Mouse (Mus musculus) heart, embryonic 14.5 days (tissue): ENCODE measurements around the gene Grm7. TPM values are rescaled to one million over a fixed set of nuclear protein-coding genes. Genes with fewer than 3 reads are reported as not detected.

Experiments used
- ATAC-seq: fragments of 200-750 bp; cut with Nextera tagmentation; 2 replicates; pipeline ENCODE4 v1.8.0; 2017; ENCODE audit warnings: low read depth, moderate TSS enrichment; ENCODE audit not compliant: insufficient number of reproducible peaks, insufficient read depth, low FRiP score
- H3K27ac ChIP-seq, 2 experiments: fragments of 200-500 bp in 1 of 2; fragments of 300-500 bp in 1 of 2; sonication (generic) in 1 of 2; replicated peaks in 1 of 2; 2 replicates each; pipeline ENCODE4 v1.5.1; 2012 to 2014; ENCODE audit warnings: low read depth in 2 of 2, low read length in 2 of 2, control low read depth in 1 of 2, mild to moderate bottlenecking in 1 of 2, mixed read lengths in 1 of 2; ENCODE audit not compliant: control insufficient read depth in 1 of 2, insufficient read depth in 1 of 2
- H3K27me3 ChIP-seq: fragments of 300-500 bp; sonication (generic); 2 replicates; pipeline ENCODE4 v1.6.1; 2014; ENCODE audit warnings: mild to moderate bottlenecking, low read length, control low read depth; ENCODE audit not compliant: control insufficient read depth, insufficient read depth
- H3K36me3 ChIP-seq: fragments of 300-500 bp; sonication (generic); 2 replicates; pipeline ENCODE4 v1.6.1; 2014; ENCODE audit warnings: mild to moderate bottlenecking, control low read depth, low read length, mixed read lengths; ENCODE audit not compliant: control insufficient read depth, insufficient read depth
- H3K4me1 ChIP-seq, 2 experiments: fragments of 200-500 bp in 1 of 2; fragments of 300-500 bp in 1 of 2; sonication (generic) in 1 of 2; 2 replicates each; pipeline ENCODE4 v1.6.1; 2012 to 2014; ENCODE audit warnings: low read length in 2 of 2, control low read depth in 1 of 2, mixed read lengths in 1 of 2; ENCODE audit not compliant: control insufficient read depth in 2 of 2, insufficient read depth in 2 of 2
- H3K4me2 ChIP-seq: fragments of 300-500 bp; sonication (generic); 2 replicates; pipeline ENCODE4 v1.6.1; 2014; ENCODE audit warnings: mild to moderate bottlenecking, low read length
- H3K4me3 ChIP-seq, 2 experiments: fragments of 200-500 bp in 1 of 2; fragments of 300-500 bp in 1 of 2; sonication (generic) in 1 of 2; 2 replicates each; pipeline ENCODE4 v1.5.1; 2012 to 2014; ENCODE audit warnings: low read length in 2 of 2, mild to moderate bottlenecking in 2 of 2, control low read depth in 1 of 2, low read depth in 1 of 2, moderate library complexity in 1 of 2; ENCODE audit not compliant: control insufficient read depth in 1 of 2, insufficient read depth in 1 of 2
- H3K9ac ChIP-seq: fragments of 300-500 bp; sonication (generic); 2 replicates; pipeline ENCODE4 v1.6.1; 2014; ENCODE audit warnings: mild to moderate bottlenecking, low read length
- H3K9me3 ChIP-seq: fragments of 300-500 bp; sonication (generic); 2 replicates; pipeline ENCODE4 v1.6.1; 2016; ENCODE audit warnings: low read length, control low read depth; ENCODE audit not compliant: control insufficient read depth
- WGBS: fragments of 180-500 bp; shearing (Covaris S2); extraction: QIAGEN DNeasy Blood & Tissue Kit; methylation state at CpG from one replicate; pipeline ENCODE4 v1.1.7; 2014; 5-methylcytosine and 5-hydroxymethylcytosine counted together
- polyA plus RNA-seq: library from polyadenylated mRNA; unstranded; fragments of >200 nt; fragmentation: Nextera tagmentation; extraction: Ambion mirVana; gene quantifications from 2 replicates; pipeline ENCODE4 v1.2.1, GENCODE M21; 2014

Grm7 gene
- polyA plus RNA-seq, 1 experiment from 2014 or later, result 0.73 TPM

DNA sequence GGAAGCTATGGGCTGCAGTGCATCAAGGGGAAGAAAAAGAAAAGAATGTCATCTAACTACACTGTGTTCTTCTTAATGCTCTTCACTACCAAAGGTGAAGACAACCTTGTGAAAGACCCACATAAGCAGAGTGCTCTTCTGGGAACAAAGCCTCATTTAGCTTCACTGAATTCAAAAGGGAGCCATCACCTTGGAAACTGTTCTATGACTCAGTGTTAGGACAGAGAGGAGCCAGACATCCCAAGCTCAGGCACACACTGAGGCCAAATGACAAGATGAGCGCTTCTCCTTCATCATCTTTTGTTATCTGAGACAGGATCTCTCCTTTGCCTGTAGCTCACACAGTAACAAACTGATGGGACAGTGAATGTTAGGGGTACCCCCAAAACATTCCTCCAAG is 45.6 kb downstream of the Grm7 start:
- Histone ChIP-seq H3K27ac (no peak overlapping the region), H3K36me3 (no peaks in the 10 kb centered on the region), H3K27me3 (no peaks in the 10 kb centered on the region), H3K4me3 (no peak overlapping the region), H3K4me2 (no peak overlapping the region), H3K9me3 (no peaks in the 10 kb centered on the region), H3K9ac (no peak overlapping the region), H3K4me1 (no peaks in the 10 kb centered on the region)
- no peak for ATAC-seq
- 60% methylated on average over 1 of the region's 1 CpGs for WGBS

DNA sequence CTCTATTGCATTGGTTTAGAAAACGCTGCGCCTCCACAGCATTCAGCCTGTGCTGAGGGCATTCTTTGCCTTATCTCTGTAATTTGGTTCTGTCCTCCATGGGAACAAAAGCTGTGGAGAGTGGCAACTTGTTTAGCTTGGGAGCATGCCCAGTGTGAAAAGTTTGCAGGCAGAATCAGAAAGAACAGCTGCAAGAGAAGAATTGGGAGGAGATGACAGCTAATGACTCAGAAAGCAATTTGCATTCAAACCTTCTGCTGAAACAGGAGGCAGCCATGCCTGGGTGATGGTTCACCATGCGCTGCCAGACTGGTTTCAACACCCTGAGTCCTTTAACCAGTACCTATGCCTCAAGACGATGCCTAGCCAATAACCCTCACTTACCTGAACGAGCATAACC is 64.4 kb downstream of the Grm7 start:
- Histone ChIP-seq H3K36me3 (no peaks in the 10 kb centered on the region), H3K4me2 (no peak overlapping the region), H3K4me1 (no peaks in the 10 kb centered on the region), H3K9me3 (no peaks in the 10 kb centered on the region), H3K27ac (no peak overlapping the region), H3K4me3 (no peak overlapping the region), H3K27me3 (no peaks in the 10 kb centered on the region), H3K9ac (no peak overlapping the region)
- WGBS, result 64% methylated on average over 5 of the region's 5 CpGs
- no peak for ATAC-seq

DNA sequence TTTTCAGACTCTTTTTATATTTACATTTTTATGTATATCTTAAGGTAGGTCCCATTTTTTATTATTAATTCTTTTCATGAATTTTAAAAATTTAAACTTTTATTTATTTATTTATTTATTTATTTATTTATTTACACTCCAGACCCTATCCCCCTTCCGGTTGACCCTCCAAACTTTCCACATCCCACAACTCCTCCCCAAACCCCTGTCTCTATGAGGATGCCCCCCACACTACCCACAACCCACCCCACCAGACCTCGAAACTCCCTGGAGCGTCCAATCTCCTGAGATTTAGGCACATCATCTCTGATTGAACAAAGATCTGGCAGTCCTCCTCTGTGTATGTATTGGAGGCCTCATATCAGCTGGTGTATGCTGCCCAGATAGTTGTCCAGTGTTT is 69.6 kb downstream of the Grm7 start:
- no peak overlapping the region for H3K4me2 ChIP-seq
- no peaks in the 10 kb centered on the region for H3K4me1 ChIP-seq
- no peaks in the 10 kb centered on the region for H3K36me3 ChIP-seq
- H3K9ac ChIP-seq, result no peak overlapping the region
- no peak overlapping the region for H3K4me3 ChIP-seq
- no peak overlapping the region for H3K27ac ChIP-seq
- no peaks in the 10 kb centered on the region for H3K9me3 ChIP-seq
- no peak for ATAC-seq
- no peaks in the 10 kb centered on the region for H3K27me3 ChIP-seq
- 73% methylated on average over 3 of the region's 3 CpGs for WGBS

DNA sequence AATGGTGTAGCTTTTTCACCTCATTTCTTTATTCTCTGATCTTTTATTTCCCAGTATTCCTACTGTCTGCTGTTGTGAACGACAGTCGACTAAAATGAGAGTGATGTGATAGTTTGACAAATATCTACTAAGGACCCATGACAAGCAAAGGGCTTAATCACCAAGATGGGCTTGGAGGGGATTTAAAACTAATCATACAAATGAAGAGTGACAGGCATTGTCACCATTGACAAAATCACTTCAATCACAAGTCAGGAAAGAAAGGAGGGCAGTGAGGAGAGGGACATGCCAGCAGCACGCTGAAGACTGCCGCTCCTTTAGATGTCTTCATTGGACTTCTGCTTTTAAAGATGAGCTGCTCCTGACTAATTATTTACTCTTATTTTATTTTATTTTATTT is 78.0 kb downstream of the Grm7 start:
- 82% methylated on average over 4 of the region's 4 CpGs for WGBS
- ATAC-seq, result no peak

DNA sequence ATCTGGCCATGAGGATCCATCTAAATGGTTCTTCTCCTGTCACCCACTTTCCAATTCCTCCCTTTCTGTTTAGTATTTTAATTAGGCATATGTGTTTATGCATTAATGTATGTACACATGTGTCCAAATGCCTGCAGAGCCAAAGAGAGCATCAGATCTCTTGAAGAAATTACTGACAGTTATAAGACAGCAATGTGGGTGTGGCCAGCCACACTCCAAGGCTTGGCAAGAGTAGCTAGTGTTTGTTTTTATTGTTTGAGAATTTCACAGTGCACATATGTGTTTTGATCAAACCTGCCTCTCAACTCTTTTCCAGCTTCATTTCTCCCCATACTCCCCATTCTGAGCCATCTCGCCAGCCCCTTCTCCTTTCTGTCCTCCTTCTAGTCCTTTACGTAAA is 88.5 kb downstream of the Grm7 start:
- no peaks in the 10 kb centered on the region for H3K4me1 ChIP-seq
- WGBS, result 76% methylated on average over 2 of the region's 2 CpGs
- no peaks in the 10 kb centered on the region for H3K9me3 ChIP-seq
- ATAC-seq, result no peak
- H3K36me3 ChIP-seq, result no peaks in the 10 kb centered on the region
- H3K27me3 ChIP-seq, result no peaks in the 10 kb centered on the region
- no peak overlapping the region for H3K27ac ChIP-seq
- H3K4me3 ChIP-seq, result no peak overlapping the region
- no peak overlapping the region for H3K4me2 ChIP-seq
- H3K9ac ChIP-seq, result no peak overlapping the region

More for the DNA sequence above, 78.0 kb downstream of the Grm7 start:
- Histone ChIP-seq H3K9me3 (no peaks in the 10 kb centered on the region), H3K9ac (no peak overlapping the region), H3K36me3 (no peaks in the 10 kb centered on the region), H3K4me3 (no peak overlapping the region), H3K4me2 (no peak overlapping the region), H3K4me1 (no peaks in the 10 kb centered on the region), H3K27me3 (no peaks in the 10 kb centered on the region), H3K27ac (no peak overlapping the region)

DNA sequence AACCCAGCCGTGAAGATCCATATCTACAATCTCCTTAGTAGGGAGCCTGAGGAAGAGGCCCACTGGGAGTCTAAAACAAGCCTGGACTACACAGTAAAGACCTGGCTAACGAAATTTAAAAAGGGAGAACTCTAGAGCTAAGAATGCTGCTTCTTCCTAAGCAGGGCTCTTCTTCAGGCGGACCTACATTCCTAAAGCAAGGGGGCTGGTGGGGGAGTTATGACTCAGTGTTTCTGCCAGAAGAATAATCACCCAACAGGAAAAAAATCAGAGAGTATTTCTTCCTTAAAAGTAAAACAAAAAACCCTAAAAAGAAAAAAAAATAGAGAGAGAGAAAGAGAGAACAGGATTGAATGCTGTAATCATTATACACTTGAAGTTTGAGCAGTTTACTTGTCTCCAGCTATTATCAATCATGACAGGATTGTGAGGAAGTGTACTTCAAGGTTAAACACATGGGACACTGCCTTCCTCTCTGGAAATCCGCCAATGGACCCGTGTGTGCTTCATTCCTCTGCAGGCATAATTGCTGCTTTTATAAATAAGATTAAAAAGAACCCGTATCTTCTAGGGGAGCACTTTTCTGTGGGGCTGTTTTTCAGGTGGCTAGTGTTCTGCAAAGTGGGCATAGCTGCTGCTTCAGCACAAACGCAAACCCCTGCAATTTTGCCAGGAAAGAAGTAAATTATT is 98.7 kb downstream of the Grm7 start:
- no peak overlapping the region for H3K9ac ChIP-seq
- H3K4me1 ChIP-seq, result no peaks in the 10 kb centered on the region
- H3K4me2 ChIP-seq, result no peak overlapping the region
- no peak overlapping the region for H3K4me3 ChIP-seq
- no peak overlapping the region for H3K27ac ChIP-seq
- no peaks in the 10 kb centered on the region for H3K9me3 ChIP-seq
- no peaks in the 10 kb centered on the region for H3K36me3 ChIP-seq
- no peak for ATAC-seq
- no peaks in the 10 kb centered on the region for H3K27me3 ChIP-seq
- WGBS, result 37% methylated on average over 7 of the region's 7 CpGs

DNA sequence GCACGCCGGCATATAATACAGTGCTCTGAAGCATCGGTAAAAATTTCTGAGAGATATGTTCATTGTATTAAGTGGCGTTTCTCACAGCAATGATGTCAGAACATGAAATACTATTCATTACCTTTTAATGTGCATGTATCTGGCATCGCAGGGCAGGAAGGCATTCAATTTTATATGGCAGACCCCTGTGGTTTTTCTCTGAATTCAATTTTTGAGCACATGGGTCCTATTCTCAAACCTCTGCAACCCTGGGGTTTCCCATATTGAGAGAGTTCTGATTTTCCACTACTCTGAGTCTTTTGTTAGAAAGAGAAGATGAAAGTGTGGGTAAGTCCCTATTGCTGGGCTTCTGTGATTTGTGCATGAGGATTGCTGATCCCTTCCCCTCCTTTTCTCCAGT is 110.5 kb downstream of the Grm7 start:
- no peaks in the 10 kb centered on the region for H3K4me1 ChIP-seq
- H3K27ac ChIP-seq, result no peak overlapping the region
- no peaks in the 10 kb centered on the region for H3K36me3 ChIP-seq
- ATAC-seq, result no peak
- no peak overlapping the region for H3K4me2 ChIP-seq
- H3K4me3 ChIP-seq, result no peak overlapping the region
- no peak overlapping the region for H3K9ac ChIP-seq
- H3K9me3 ChIP-seq, result no peaks in the 10 kb centered on the region
- 88% methylated on average over 5 of the region's 5 CpGs for WGBS
- no peaks in the 10 kb centered on the region for H3K27me3 ChIP-seq

DNA sequence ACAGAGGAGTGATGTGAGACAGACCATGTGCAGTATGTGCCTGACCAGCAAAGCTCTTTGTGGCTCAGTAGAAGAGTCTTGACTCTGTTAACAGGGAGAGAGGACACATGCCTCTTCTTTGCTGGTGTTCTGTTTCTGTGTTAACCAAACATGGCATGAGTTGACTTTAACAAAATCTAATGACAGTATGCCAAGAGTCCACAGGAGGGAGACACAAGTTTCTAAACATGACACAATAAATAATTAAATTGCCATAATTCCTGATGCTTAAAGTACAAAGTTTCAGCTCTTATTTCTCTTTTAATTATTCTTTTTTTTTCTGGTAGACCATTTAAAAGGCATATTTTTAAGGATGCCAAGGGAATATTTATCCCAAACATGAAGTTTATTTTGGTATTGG is 124.2 kb downstream of the Grm7 start:
- no peak overlapping the region for H3K4me3 ChIP-seq
- no peak for ATAC-seq
- no peak overlapping the region for H3K4me2 ChIP-seq

More for the DNA sequence above, 124.2 kb downstream of the Grm7 start:
- Histone ChIP-seq H3K27ac (no peak overlapping the region), H3K27me3 (no peaks in the 10 kb centered on the region), H3K36me3 (no peaks in the 10 kb centered on the region), H3K9ac (no peak overlapping the region), H3K9me3 (no peaks in the 10 kb centered on the region), H3K4me1 (no peaks in the 10 kb centered on the region)
